Mouse (Mus musculus) kidney, adult 2 months (tissue): ENCODE measurements around the gene Plxdc2.

Experiments
- CTCF ChIP-seq: fragments of 200-500 bp; conservative IDR thresholded peaks from 2 replicates; pipeline ENCODE4 v1.5.1; 2011; ENCODE audit warnings: low read depth, mild to moderate bottlenecking, control low read depth, low read length, moderate library complexity, mixed read lengths; ENCODE audit not compliant: insufficient read depth, insufficient read length
- POLR2A ChIP-seq: fragments of 200-500 bp; IDR thresholded peaks from one replicate; pipeline ENCODE4 v1.6.1; 2011; ENCODE audit warnings: low read depth, low read length, control low read depth

DNA sequence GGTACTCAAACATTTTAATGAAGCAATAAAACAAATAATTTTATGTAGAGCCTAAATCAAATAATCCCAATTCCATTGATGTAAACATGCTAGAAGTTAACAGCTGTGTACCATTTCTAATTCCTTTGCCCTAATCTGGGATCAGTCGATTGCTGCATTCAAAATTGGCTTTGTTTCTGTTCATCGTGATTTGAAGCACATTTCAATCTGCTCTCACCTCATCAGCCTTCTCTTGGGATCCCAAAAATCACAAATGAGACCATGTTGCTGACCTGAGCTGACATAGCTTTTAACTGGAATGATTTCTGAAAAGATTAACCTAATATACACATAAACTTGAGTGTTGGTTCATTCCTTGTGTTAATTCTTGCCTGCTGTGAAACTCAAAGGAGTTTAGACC lies 340.3 kb downstream of the Plxdc2 start:
- TF ChIP-seq CTCF (no peak), POLR2A (no peak)
